Mouse (Mus musculus): ENCODE results near the gene Rbm15.
A peak's percentile ranks its signal among the peaks of the same experiment; 100 is the strongest.
"Not testable (repeated sequence)": the region's sequence is repeated elsewhere in the genome, so short reads cannot be mapped to it uniquely, and the experiment has no call there.

Gene Rbm15

DNA sequence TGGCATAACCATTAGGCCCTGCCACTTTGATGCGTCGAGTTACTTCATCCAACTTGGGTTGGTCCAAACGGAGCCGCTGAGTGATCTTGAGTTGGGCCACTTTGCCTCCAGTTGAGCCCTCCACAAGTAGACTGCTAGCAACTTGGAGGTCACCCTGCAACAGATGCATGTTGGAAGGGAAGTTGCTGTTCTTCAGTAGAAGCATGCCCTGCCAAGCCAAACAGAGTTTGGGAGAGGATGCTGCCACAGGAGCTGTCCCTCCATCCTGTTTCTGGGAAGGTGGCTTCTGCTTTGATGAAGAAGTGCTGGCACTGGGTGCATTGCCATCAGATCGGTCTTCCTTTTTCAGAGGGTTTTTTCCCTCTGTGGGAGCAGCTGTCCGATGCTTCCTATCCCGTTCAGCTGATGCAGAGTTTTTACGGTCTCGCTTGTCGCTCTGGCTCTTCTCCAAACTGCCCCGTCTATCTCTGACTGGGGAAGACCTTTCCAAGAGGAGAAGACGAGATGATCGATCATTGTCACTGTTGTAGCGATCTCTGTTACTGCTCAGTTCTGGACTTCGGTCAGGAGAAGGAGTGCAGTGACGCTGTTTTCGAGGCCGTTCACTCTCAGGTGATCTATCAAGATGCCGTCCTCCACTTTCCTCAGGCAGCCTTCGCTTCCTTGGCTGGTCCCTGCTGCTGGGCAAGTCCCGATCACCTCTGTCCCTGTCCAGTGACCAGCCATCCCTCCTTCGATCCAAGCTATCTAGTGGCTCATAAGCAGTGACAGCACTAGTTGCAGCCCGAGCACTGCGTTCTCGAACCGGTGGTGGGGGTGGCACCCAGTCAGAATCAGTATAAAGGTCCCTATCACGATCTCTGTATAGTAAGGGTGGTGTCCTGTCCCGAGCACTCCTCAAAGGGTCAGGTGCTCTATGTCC is 2.7 kb downstream of the Rbm15 start:
- DNase-seq: no peak

- no peak for DNase-seq
These were observed 7.0 kb downstream of the Rbm15 start for GRCm38 (mm10) chr3:107326442-107326841.

GRCm38 (mm10) chr3:107321776-107322175 is 11.7 kb downstream of the Rbm15 start:
- DNase-seq: no peak

- no peak for DNase-seq
These were observed 12.3 kb downstream of the Rbm15 start for GRCm38 (mm10) chr3:107321141-107321540.

DNA sequence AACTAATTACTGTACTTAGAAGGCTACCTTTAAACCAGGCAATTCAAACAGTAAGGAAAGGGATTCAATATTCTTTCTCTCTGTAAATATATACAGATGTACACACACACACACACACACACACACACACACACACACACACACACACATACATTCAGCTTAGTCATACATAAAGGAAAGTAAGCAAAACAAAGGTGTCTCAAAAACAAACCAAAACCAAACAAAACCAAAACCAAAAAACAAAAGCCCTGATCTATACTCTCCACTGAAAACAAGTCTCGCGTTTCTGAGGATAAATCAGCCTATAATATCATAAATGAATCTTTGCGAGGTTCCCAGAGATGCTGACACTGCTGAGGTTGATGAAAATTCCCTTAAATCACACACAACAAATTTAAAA is 16.1 kb downstream of the Rbm15 start:
- no peak for DNase-seq

- DNase-seq: not testable (repeated sequence)
These were observed 36.6 kb downstream of the Rbm15 start for GRCm38 (mm10) chr3:107296917-107297316.

DNA sequence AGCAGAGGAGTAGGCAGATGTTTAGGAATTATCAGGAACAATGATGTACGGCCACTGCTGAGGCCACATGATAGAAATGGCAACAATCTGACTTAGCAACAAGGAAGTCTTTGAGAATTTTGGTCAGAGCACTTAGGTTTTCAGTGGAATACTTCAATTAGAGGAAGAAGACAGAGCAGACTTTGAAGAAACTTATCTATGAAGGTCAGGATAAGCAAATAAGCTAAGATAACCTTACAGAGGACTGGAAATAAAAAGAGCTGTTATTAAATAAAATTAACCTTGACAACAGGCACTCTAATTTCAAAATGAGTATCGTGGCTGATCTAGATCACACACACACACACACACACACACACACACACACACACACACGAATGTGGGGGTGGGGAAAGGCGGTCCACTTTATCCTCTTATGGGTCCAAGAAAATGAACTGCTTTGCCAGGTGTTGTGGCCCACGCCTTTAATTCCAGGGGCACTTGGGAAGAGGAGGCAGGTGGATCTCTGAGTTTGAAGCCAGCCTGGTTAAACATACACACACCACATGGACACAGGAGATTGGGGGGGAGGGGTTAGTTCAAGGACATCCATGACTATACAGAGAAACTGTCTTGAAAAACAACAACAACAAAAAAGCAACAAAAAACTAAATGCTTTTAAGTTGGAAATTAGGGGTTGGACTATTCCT is 37.7 kb downstream of the Rbm15 start:
- no peak for DNase-seq

GRCm38 (mm10) chr3:107290764-107291381 is 42.6 kb downstream of the Rbm15 start, which contains the start of gene Slc16a4:
Gene Slc16a4 (plus strand): TSS chr3:107291230.
- no peak for DNase-seq

DNA sequence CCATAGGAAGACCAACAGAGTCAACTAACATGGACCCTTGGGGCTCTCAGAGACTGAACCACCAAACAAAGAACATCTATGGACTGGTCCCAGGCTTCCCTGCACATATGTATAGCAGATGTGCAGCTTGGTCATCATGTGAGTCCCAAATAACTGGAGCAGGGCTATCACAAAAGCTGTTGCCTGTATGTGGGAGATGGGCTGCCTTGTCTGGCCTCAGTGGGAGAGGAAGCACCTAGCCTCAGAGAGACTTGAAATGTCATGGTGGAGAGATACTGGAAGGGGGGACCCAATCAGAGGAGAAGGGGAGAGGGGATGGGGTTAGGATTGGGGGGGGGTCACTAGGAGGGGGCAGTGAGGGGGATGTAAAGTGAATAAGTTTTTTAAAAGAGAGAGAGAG is 46.1 kb downstream of the Rbm15 start:
- DNase-seq: no peak

- no peak for DNase-seq
These were observed 47.4 kb downstream of the Rbm15 start for GRCm38 (mm10) chr3:107286123-107286522.

DNA sequence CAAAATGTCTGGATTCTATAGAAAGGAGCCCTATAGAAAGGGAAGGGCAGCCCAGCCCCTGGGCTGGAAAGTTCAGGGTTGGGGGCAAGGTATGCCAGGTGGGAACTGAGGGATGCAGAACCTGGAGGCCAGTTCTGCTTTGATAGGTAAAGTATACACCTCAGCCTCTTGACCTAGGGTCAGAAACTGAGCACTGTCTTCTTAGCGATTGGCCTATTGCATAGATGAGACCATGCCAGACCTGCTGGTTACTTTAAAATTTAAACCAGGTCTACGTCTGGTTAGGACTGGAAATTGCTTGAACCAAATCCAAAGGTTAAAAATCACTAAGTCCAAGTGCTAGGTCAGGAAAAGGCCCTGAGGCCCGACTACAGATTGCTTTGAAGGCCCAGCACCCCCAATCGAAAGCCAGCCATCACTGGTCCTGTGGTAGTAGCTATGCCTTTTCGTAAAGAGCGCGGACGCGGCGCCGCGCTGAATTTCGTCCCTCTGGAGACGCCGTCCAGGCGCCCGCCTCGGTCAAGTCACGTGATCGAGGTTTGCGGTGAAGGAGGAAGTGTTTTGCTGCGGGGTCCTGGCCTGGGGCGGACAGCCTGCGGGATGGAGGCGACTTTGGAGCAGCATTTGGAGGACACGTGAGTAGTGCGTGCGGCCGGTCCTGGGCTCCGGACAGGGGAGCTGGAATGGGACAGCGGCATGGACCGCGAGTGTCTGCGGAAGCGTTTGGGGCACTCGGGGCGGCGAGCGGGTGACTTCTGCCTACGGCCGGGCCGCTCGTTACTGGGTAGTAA is 54.8 kb downstream of the Rbm15 start, which contains the start of gene Lamtor5:
Gene Lamtor5 (plus strand): TSS at position 380 of the 791 bp plus-strand sequence.
- peak; percentile 93 for DNase-seq

DNA sequence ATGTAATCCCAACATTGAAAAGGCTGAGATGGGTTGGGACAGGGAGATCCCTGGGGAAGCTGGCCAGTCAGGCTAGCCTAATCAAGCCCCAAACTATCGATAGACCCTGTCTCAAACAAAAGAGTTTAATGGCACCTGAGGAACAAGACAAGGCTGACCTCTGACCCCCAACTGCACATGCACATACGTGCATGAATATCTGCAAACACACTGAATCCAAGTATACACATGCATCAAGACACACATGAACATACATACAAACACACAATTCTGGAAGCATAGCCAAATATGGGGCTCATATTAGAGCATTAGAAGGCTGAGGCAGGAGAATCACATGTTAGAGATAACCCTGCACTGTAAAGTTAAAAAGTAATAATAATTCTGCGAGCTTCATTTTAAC is 56.8 kb downstream of the Rbm15 start:
- DNase-seq: no peak

GRCm38 (mm10) chr3:107275996-107276395 is 57.5 kb downstream of the Rbm15 start:
- DNase-seq: no peak

Data from right cerebral cortex, adult 18-20 months (tissue).